Mouse (Mus musculus) E14TG2a.4 (cell line): ENCODE measurements around the gene Shisa8.
A peak's percentile ranks its signal among the peaks of the same experiment; 100 is the strongest.

Source experiments
- CTCF ChIP-seq: conservative IDR thresholded peaks from 2 replicates; pipeline ENCODE4 v1.5.1; 2014; ENCODE audit warnings: low read length
- POU5F1 ChIP-seq: IDR thresholded peaks from 2 replicates; pipeline ENCODE4 v1.6.1; 2014; ENCODE audit warnings: low read length, borderline replicate concordance

DNA sequence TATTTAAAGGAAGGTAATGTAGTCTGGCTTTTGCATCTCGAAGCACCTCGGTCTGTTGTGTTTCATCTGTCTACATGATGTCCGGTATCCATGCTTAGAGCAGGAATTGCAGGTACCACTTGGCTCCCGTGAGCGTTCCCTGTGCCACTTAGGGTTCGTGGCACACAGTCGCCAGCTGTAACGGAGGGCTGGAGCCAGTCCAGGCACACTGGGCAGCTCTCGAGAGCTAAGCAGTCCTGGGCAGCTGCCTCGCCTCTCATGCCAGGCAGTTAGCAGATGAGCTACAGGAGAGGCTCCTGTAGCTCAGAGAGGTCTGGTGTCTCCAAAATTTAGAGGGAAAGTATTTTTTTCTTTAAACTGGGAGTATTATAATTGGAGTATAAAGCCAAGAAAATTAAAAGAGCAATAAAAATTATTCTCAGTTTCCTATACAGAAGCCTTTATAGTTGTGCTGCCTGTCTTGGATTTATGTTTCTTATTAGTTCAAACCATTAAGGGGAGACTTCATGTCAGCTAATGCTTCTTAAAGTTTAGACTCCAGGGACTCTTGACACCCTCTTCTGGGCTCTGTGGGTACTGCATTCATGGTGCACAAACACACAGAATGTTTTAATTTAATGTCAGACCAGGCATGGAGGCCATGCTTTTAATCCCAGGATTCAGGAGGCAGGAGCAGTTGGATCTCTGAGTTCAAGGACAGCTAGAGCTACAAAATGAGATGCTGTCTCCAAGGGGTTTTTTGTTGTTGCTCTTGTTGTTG is 24.0 kb downstream of the Shisa8 start:
- TF ChIP-seq CTCF = peak; percentile 96
- no peak for TF ChIP-seq POU5F1
